Mouse (Mus musculus) liver, adult 2 months (tissue): ENCODE results near the gene Gnb1l.

Experiments
- CTCF ChIP-seq: fragments of 200-500 bp; IDR thresholded peaks from 2 replicates; pipeline ENCODE4 v1.5.1; 2011; ENCODE audit warnings: low read depth, low read length, control low read depth
- POLR2A ChIP-seq: fragments of 200-500 bp; IDR thresholded peaks from 2 replicates; pipeline ENCODE4 v1.6.1; 2011; ENCODE audit warnings: low read length, control low read depth; ENCODE audit not compliant: insufficient read depth; ENCODE audit errors: extremely low read depth

GRCm38 (mm10) chr16:18587847-18588737, 89.6 kb downstream of the Gnb1l start:
- TF ChIP-seq CTCF (no peak), POLR2A (no peak)
